Comparison of ENCODE assay signal across 10 mouse cellular contexts in the genomic region with DNA sequence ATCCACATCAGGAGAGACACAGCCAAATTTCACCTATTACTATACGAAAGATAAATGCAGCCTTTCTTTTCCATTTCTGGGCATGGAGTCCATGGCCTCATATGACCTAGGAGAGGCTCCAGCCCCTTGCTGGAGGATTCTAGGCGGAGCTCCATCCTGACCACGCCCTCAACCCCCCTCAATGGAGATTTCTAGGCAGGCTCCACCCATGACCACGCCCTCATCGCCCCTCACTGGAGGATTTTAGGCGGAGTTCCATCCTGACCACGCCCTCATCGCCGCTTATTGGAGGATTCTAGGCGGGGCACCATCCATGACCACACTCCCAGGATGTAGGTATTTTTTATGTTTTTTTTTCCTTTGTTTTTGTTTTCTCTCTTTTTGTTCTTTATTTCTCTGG. TPM values are rescaled to one million over a fixed set of nuclear protein-coding genes. Genes with fewer than 3 reads are reported as not detected.
DNase-seq lines count a peak whose midpoint lies in the region; ATAC-seq and TF ChIP-seq lines count a peak whose summit lies in the region.
"Had no signal": no experiment of that assay in that cellular context is flagged by ENCODE, and none has a peak within 500 bp of the region (broad histone marks: within the 10 kb centered on the region; RNA-seq: fewer than 3 reads in every experiment).

No protein-coding gene starts in this region.

- no peak overlapping the region for H3K27ac ChIP-seq in lung, embryonic 14.5 days (ENCODE audit: low read depth)

- no peak for ATAC-seq in cerebellum, adult (ENCODE audit: insufficient number of reproducible peaks, low FRiP score, low TSS enrichment)
- no peak for ATAC-seq in lung, embryonic 14.5 days (ENCODE audit: insufficient read depth)

- WGBS in lung, embryonic 14.5 days, result 37% methylated on average over 10 of the region's 10 CpGs
- 38% methylated on average over 10 of the region's 10 CpGs for WGBS in lung, adult 2 months

- H3K36me3 ChIP-seq in lung, embryonic 14.5 days (ENCODE audit: insufficient read depth), result no peaks in the 10 kb centered on the region

- no peak overlapping the region for H3K4me2 ChIP-seq in lung, embryonic 14.5 days

- no peak overlapping the region for H3K9ac ChIP-seq in lung, embryonic 14.5 days

- H3K4me1 ChIP-seq in lung, embryonic 14.5 days (ENCODE audit: insufficient read depth), result 0 out of 2 replicates have a peak, but pooled peaks cover 3% of the 10 kb centered on the region
- H3K4me1 ChIP-seq in lung, adult 2 months (ENCODE audit: control insufficient read depth, insufficient read depth, low read length), result no peaks in the 10 kb centered on the region

- H3K9me3 ChIP-seq in lung, embryonic 14.5 days (ENCODE audit: low read depth, low read length), result no peaks in the 10 kb centered on the region

- DNase-seq in cerebellum, adult 9-10 months, result peak; percentile 64
- DNase-seq in lung, embryonic 14.5 days, result peak; percentile 58
- no peak for DNase-seq in lung, adult 2 months
- DNase-seq in c-Kit-positive CD71-negative TER-119-negative erythroid progenitor cells, embryonic 14.5 days (ENCODE audit: low read depth), result peak; percentile 62
- peak; percentile 51 to 54 for DNase-seq in lung, postnatal 4 days
- no peak for DNase-seq in adrenal gland, postnatal 4 days (ENCODE audit: low spot score in 2 of 2)
- DNase-seq in ovary, postnatal 10 days (ENCODE audit: low spot score), result no peak
- DNase-seq: heart, postnatal 36 days had no signal

- H3K4me3 ChIP-seq in lung, embryonic 14.5 days (ENCODE audit: low read depth, low read length), result no peak overlapping the region
- H3K4me3 ChIP-seq in lung, adult 2 months (replicated peaks; ENCODE audit: extremely low read depth, low read depth, low read length), result no peak overlapping the region

- H3K27me3 ChIP-seq in lung, embryonic 14.5 days (ENCODE audit: insufficient read depth, low read length), result peaks cover 11% of the 10 kb centered on the region

- TF ChIP-seq POLR2A in lung, adult 2 months (IDR thresholded peaks at IDR 0.05; ENCODE audit: borderline replicate concordance, extremely low read depth, low read depth, low read length), result no peak

- no peak for TF ChIP-seq CTCF in lung, embryonic 14.5 days (IDR thresholded peaks at IDR 0.05; ENCODE audit: low read depth)
- TF ChIP-seq CTCF in lung, adult 2 months (IDR thresholded peaks at IDR 0.05; ENCODE audit: insufficient read depth, low read length), result no peak

RNA-seq across cellular contexts. Expression of gene Gng7, which starts 3.6 kb away (rescaled TPM):
- 4.5 and 5.7 TPM in 2 replicates for polyA plus RNA-seq in lung, embryonic 14.5 days (2014; fragmentation: Nextera tagmentation; extraction: Ambion mirVana)
- polyA plus RNA-seq in lung, adult 2 months (2012; rRNA removed), result 2.6 and 3.0 TPM in 2 replicates
- total RNA-seq in adrenal gland, postnatal 4 days (2021), result 1 to 10 TPM; 5.4 to 6.7 TPM

RNA-seq across cellular contexts. Expression of gene Diras1, which starts 7.1 kb away (rescaled TPM):
- 0.08 and 0.09 TPM in 2 replicates for polyA plus RNA-seq in lung, embryonic 14.5 days (2014; fragmentation: Nextera tagmentation; extraction: Ambion mirVana)
- polyA plus RNA-seq in lung, adult 2 months (2012; rRNA removed), result 0.03 TPM in 1 of 2 replicates, not detected in the other
- 1 to 10 TPM; 2.9 to 3.5 TPM for total RNA-seq in adrenal gland, postnatal 4 days (2021)
- total RNA-seq: heart, postnatal 36 days had no signal
- polyA plus RNA-seq: liver, embryonic 16.5 days had no signal

RNA-seq across cellular contexts. Expression of gene Slc39a3, which starts 18.9 kb away (rescaled TPM):
- 11.7 and 15.2 TPM in 2 replicates for polyA plus RNA-seq in lung, embryonic 14.5 days (2014; fragmentation: Nextera tagmentation; extraction: Ambion mirVana)
- polyA plus RNA-seq in lung, adult 2 months (2012; rRNA removed), result 44.2 and 46.9 TPM in 2 replicates
- total RNA-seq in adrenal gland, postnatal 4 days (2021), result 10 to 100 TPM; 32.9 to 36.3 TPM

RNA-seq across cellular contexts. Expression of gene Sgta, which starts 41.7 kb away (rescaled TPM):
- 172 and 186 TPM in 2 replicates for polyA plus RNA-seq in lung, embryonic 14.5 days (2014; fragmentation: Nextera tagmentation; extraction: Ambion mirVana)
- 182 and 183 TPM in 2 replicates for polyA plus RNA-seq in lung, adult 2 months (2012; rRNA removed)
- 100 to 1,000 TPM; 158 to 163 TPM for total RNA-seq in adrenal gland, postnatal 4 days (2021)

RNA-seq across cellular contexts. Expression of gene Thop1, which starts 51.5 kb away (rescaled TPM):
- 48.1 and 55.9 TPM in 2 replicates for polyA plus RNA-seq in lung, embryonic 14.5 days (2014; fragmentation: Nextera tagmentation; extraction: Ambion mirVana)
- polyA plus RNA-seq in lung, adult 2 months (2012; rRNA removed), result 31.7 and 59.6 TPM in 2 replicates
- 10 to 100 TPM; 39.1 to 46.7 TPM for total RNA-seq in adrenal gland, postnatal 4 days (2021)

Comparison
In these comparisons a context has a peak if more than half of its experiments do, and no peak if none do; other contexts are left out.
1. DNase-seq: peak in cerebellum, adult 9-10 months (single experiment), lung, embryonic 14.5 days (single experiment), c-Kit-positive CD71-negative TER-119-negative erythroid progenitor cells, embryonic 14.5 days (single experiment) and lung, postnatal 4 days (2 of 2); none in lung, adult 2 months (single experiment), adrenal gland, postnatal 4 days (0 of 2) and ovary, postnatal 10 days (single experiment).